In genomic region chr10:90657416-90658120, GRCm38 (mm10) we compare ENCODE assay signal across 10 mouse cellular contexts.
DNase-seq lines count a peak whose midpoint lies in the region; TF ChIP-seq lines count a peak whose summit lies in the region.
"Had no signal": no experiment of that assay in that cellular context is flagged by ENCODE, and none has a peak within 500 bp of the region (broad histone marks: within the 10 kb centered on the region; RNA-seq: fewer than 3 reads in every experiment).

No protein-coding gene starts in this region.

- no peak overlapping the region for H3K4me2 ChIP-seq in myocyte (ENCODE audit: low read depth)
- H3K4me2 ChIP-seq: lung, embryonic 15.5 days had no signal

- no peak overlapping the region for H3ac ChIP-seq in myocyte (ENCODE audit: control insufficient read depth, insufficient read length)

- DNase-seq in frontal cortex, adult 2 months (ENCODE audit: extremely low spot score in 1 of 2, low spot score in 1 of 2) = peak; percentile 37 to 73
- no peak for DNase-seq in frontal cortex, postnatal 25 days (ENCODE audit: low spot score in 2 of 2)
- DNase-seq in lung, postnatal 25 days (ENCODE audit: low spot score) = peak; percentile 1
- DNase-seq in lung, postnatal 4 days = no peak
- peak; percentile 69 for DNase-seq in cerebellum, adult 9-11 months
- no peak for DNase-seq in embryo, embryonic 10 days (ENCODE audit: low spot score)
- no peak for DNase-seq in thymus, postnatal 10 days (ENCODE audit: low spot score in 2 of 2)

- H3K4me3 ChIP-seq in myocyte = no peak overlapping the region
- H3K4me3 ChIP-seq: lung, embryonic 15.5 days had no signal

- TF ChIP-seq POLR2A in myocyte (IDR thresholded peaks at IDR 0.05; ENCODE audit: insufficient read length, low read depth) = no peak

- no peaks in the 10 kb centered on the region for H3K79me2 ChIP-seq in myocyte (ENCODE audit: control insufficient read depth, insufficient read depth)

- no peaks in the 10 kb centered on the region for H3K27me3 ChIP-seq in myocyte (ENCODE audit: control insufficient read depth, insufficient read depth, insufficient read length)
- H3K27me3 ChIP-seq: CH12.LX; lung, embryonic 15.5 days had no signal

- H3K36me3 ChIP-seq in myocyte (ENCODE audit: control insufficient read depth, insufficient read depth) = no peaks in the 10 kb centered on the region
- H3K36me3 ChIP-seq: lung, embryonic 15.5 days had no signal

TF ChIP-seq in myocyte, 11 proteins besides CTCF, POLR2A, EP300 and RAD21:
- TF ChIP-seq MAX (IDR thresholded peaks at IDR 0.05; ENCODE audit: low read depth) = no peak
- TF ChIP-seq USF1 (IDR thresholded peaks at IDR 0.05; ENCODE audit: low read depth) = no peak
- peak; percentile 74; the same call in 1 of the 2 replicates for TF ChIP-seq CEBPB (IDR thresholded peaks at IDR 0.05; ENCODE audit: insufficient read depth, poor library complexity, severe bottlenecking)
- TF ChIP-seq REST (IDR thresholded peaks at IDR 0.05; ENCODE audit: insufficient read depth, insufficient read length) = no peak
- TF ChIP-seq TCF3 (IDR thresholded peaks at IDR 0.05; ENCODE audit: insufficient read length, low read depth) = no peak

Comparison
In these comparisons a context has a peak if more than half of its experiments do, and no peak if none do; other contexts are left out.
1. DNase-seq: peak in frontal cortex, adult 2 months (2 of 2), lung, postnatal 25 days (single experiment) and cerebellum, adult 9-11 months (single experiment); none in frontal cortex, postnatal 25 days (0 of 2), lung, postnatal 4 days (0 of 2), embryo, embryonic 10 days (single experiment) and thymus, postnatal 10 days (0 of 2).